Mouse (Mus musculus) neural tube, embryonic 12.5 days (tissue): ENCODE data around the gene Cspg5. TPM values are rescaled to one million over a fixed set of nuclear protein-coding genes. Genes with fewer than 3 reads are reported as not detected.

Source experiments
- ATAC-seq: fragments of 200-750 bp; cut with Nextera tagmentation; 2 replicates; pipeline ENCODE4 v1.8.0; 2017; ENCODE audit warnings: low read depth, mild to moderate bottlenecking, moderate TSS enrichment, moderate library complexity; ENCODE audit not compliant: low FRiP score
- H3K27ac ChIP-seq: fragments of 300-500 bp; sonication (generic); 2 replicates; pipeline ENCODE4 v1.5.1; 2016
- H3K27me3 ChIP-seq: fragments of 300-500 bp; sonication (generic); replicated peaks from 2 replicates; pipeline ENCODE4 v1.6.1; 2016; ENCODE audit warnings: mild to moderate bottlenecking
- H3K36me3 ChIP-seq: fragments of 300-500 bp; sonication (generic); 2 replicates; pipeline ENCODE4 v1.6.1; 2016; ENCODE audit warnings: mild to moderate bottlenecking
- H3K4me1 ChIP-seq: fragments of 300-500 bp; sonication (generic); 2 replicates; pipeline ENCODE4 v1.6.1; 2016
- H3K4me2 ChIP-seq: fragments of 300-500 bp; sonication (generic); replicated peaks from 2 replicates; pipeline ENCODE4 v1.6.1; 2016; ENCODE audit warnings: mild to moderate bottlenecking
- H3K4me3 ChIP-seq: fragments of 300-500 bp; sonication (generic); 2 replicates; pipeline ENCODE4 v1.5.1; 2016
- H3K9ac ChIP-seq: fragments of 300-500 bp; sonication (generic); 2 replicates; pipeline ENCODE4 v1.6.1; 2016; ENCODE audit warnings: mild to moderate bottlenecking
- H3K9me3 ChIP-seq: fragments of 300-500 bp; sonication (generic); 2 replicates; pipeline ENCODE4 v1.6.1; 2016; ENCODE audit warnings: mild to moderate bottlenecking
- WGBS: fragments of 180-500 bp; shearing (Covaris S2); methylation state at CpG from one replicate; pipeline ENCODE4 v1.1.7; 2016; 5-methylcytosine and 5-hydroxymethylcytosine counted together
- polyA plus RNA-seq: library from polyadenylated mRNA; unstranded; fragments of >200 nt; fragmentation: Nextera tagmentation; extraction: Ambion mirVana; gene quantifications from 2 replicates; pipeline ENCODE4 v1.2.1, GENCODE M21; 2016

Cspg5 gene
- polyA plus RNA-seq, 1 experiment from 2014 or later, result 36.2 TPM

DNA sequence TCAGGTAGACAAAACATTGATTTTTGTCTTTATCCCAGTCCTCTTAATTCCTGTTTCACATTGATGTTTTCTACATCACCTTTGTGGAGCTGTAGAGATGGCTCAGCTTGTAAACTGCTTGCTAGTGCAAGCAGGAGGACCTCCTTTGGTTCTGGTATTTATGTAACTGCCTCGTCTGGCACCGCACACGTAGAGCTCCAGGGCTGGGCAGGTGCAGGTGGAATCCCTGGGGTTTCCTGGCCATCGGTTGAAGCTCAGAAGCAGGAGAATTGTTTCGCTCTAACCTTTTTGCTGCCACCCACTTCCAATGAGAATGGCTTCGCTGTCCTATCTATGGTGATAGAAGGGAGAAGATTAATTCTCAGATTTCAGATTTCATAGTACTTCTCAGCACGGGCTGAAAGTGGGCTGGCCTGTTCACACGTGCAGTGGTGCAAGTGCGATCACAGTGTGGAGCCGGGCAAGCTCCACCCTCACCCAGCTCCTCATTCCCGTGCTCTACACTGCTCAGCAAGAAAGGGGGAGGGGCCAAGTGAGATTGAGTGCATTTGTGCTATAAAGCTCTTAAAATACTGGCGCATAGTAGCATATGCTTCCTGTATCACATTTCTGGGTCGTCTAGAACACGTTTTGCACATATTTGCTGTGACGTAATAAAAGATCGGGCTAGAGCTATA, 13.1 kb upstream of the Cspg5 start:
- H3K27ac ChIP-seq, result no peak overlapping the region
- no peak for ATAC-seq
- WGBS, result 86% methylated on average over 16 of the region's 16 CpGs
- no peak overlapping the region for H3K4me2 ChIP-seq
- H3K9me3 ChIP-seq, result no peaks in the 10 kb centered on the region
- H3K4me1 ChIP-seq, result no peaks in the 10 kb centered on the region
- no peak overlapping the region for H3K4me3 ChIP-seq
- peaks cover 84% of the 10 kb centered on the region for H3K36me3 ChIP-seq
- no peaks in the 10 kb centered on the region for H3K27me3 ChIP-seq
- H3K9ac ChIP-seq, result no peak overlapping the region

- Histone ChIP-seq H3K27me3 (no peaks in the 10 kb centered on the region), H3K4me3 (no peak overlapping the region), H3K9ac (no peak overlapping the region), H3K4me2 (no peak overlapping the region), H3K9me3 (no peaks in the 10 kb centered on the region), H3K27ac (no peak overlapping the region), H3K36me3 (peaks cover 87% of the 10 kb centered on the region), H3K4me1 (no peaks in the 10 kb centered on the region)
- 97% methylated on average over 6 of the region's 6 CpGs for WGBS
- ATAC-seq, result no peak
Observed at GRCm38 (mm10) chr9:110234962-110235361, 8.6 kb upstream of the Cspg5 start.

DNA sequence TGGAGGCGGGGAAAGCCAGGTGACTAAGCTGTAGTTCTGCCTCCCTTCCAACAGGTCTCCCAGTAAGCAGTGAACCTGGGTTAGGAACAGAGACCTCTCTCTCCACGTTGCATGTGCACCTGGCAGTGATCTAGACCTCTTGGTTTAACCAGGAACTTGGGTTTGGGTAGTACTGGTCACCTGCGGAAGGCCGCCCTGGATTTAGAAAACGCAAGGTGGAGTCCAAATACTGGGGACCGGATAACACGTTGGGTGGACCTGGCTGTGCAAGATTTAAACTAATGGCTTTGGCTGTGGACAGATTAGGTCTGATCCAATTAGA, 945 bp downstream of the Cspg5 start:
- no peak for ATAC-seq
- H3K4me1 ChIP-seq, result peaks cover 39% of the 10 kb centered on the region
- H3K27me3 ChIP-seq, result no peaks in the 10 kb centered on the region
- H3K36me3 ChIP-seq, result peaks cover 21% of the 10 kb centered on the region; the same call in 1 of the 2 replicates
- H3K4me3 ChIP-seq, result peak overlapping the region; percentile 71
- H3K4me2 ChIP-seq, result peak overlapping the region; percentile 100
- WGBS, result 21% methylated on average over 7 of the region's 7 CpGs
- no peaks in the 10 kb centered on the region for H3K9me3 ChIP-seq
- H3K27ac ChIP-seq, result no peak overlapping the region
- H3K9ac ChIP-seq, result peak overlapping the region; percentile 79; the same call in 1 of the 2 replicates

- Histone ChIP-seq H3K4me3 (peak overlapping the region; percentile 71), H3K36me3 (peaks cover 19% of the 10 kb centered on the region; the same call in 1 of the 2 replicates), H3K9ac (peak overlapping the region; percentile 79), H3K4me2 (peak overlapping the region; percentile 100), H3K27me3 (no peaks in the 10 kb centered on the region), H3K27ac (peak overlapping the region; percentile 72), H3K4me1 (peaks cover 44% of the 10 kb centered on the region), H3K9me3 (no peaks in the 10 kb centered on the region)
- WGBS, result under 1% methylated on average over 93 of the region's 93 CpGs
- ATAC-seq, result peak; percentile 46
Observed at GRCm38 (mm10) chr9:110244889-110245589, 1.5 kb downstream of the Cspg5 start.

DNA sequence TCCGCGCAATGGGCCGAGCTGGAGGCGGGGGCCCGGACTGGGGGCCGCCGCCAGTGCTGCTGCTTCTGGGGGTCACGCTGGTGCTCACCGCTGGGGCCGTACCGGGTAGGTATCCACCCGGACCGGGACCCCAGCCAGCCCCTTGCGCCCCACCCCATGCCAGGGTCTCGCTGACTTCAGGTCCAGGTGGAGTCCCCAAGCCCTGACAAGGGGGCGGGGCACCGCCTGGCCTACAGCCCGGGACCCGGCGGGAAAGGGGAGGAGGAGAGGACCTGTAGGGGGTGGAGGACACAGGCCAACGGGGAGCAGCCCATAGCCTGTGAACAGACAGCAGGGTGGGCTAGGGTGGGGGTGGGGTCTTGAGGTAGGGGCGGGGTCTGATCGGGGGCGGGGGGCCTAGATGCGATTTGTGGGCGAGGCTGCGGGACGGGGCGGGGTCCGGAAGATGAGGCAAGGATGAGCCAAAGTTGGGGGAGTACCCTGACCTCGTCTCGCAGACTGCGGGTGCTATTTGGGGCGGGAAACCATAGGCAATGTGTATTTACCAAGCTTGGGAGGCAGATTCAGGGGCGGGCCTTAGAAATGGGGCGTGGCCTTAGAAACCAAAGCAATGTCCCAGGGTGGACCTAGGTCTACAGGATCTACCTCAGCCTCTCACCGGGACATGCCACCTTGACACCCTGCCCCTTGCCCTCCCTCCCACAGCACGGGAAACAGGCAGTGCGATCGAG, 2.2 kb downstream of the Cspg5 start:
- H3K4me3 ChIP-seq, result peak overlapping the region; percentile 71
- peak overlapping the region; percentile 100 for H3K4me2 ChIP-seq
- ATAC-seq, result peak; percentile 72
- peak overlapping the region; percentile 79 for H3K9ac ChIP-seq
- H3K9me3 ChIP-seq, result no peaks in the 10 kb centered on the region
- 2% methylated on average over 40 of the region's 40 CpGs for WGBS
- peaks cover 16% of the 10 kb centered on the region; the same call in 1 of the 2 replicates for H3K36me3 ChIP-seq
- peaks cover 52% of the 10 kb centered on the region for H3K4me1 ChIP-seq
- no peaks in the 10 kb centered on the region for H3K27me3 ChIP-seq
- H3K27ac ChIP-seq, result peak overlapping the region; percentile 72

GRCm38 (mm10) chr9:110246321-110246640, 2.7 kb downstream of the Cspg5 start:
- Histone ChIP-seq H3K27ac (no peak overlapping the region), H3K4me3 (peak overlapping the region; percentile 71), H3K4me1 (peaks cover 57% of the 10 kb centered on the region), H3K27me3 (no peaks in the 10 kb centered on the region), H3K36me3 (peaks cover 12% of the 10 kb centered on the region; the same call in 1 of the 2 replicates), H3K9me3 (no peaks in the 10 kb centered on the region), H3K9ac (0 out of 2 replicates have a peak overlapping the region, but pooled peaks have one; percentile 13), H3K4me2 (peak overlapping the region; percentile 100)
- no peak; the same call in 1 of the 2 replicates for ATAC-seq
- WGBS, result 35% methylated on average over 13 of the region's 13 CpGs

- Histone ChIP-seq H3K9me3 (no peaks in the 10 kb centered on the region), H3K9ac (no peak overlapping the region), H3K4me3 (no peak overlapping the region), H3K4me1 (peaks cover 62% of the 10 kb centered on the region), H3K27ac (no peak overlapping the region), H3K36me3 (peaks cover 5% of the 10 kb centered on the region; the same call in 1 of the 2 replicates), H3K27me3 (no peaks in the 10 kb centered on the region), H3K4me2 (no peak overlapping the region)
- no peak for ATAC-seq
- WGBS, result 84% methylated on average over 10 of the region's 10 CpGs
Observed at GRCm38 (mm10) chr9:110247049-110247448, 3.5 kb downstream of the Cspg5 start.

- Histone ChIP-seq H3K27ac (peak overlapping the region; percentile 79), H3K4me2 (peak overlapping the region; percentile 30; the same call in 1 of the 2 replicates), H3K9me3 (no peaks in the 10 kb centered on the region), H3K9ac (no peak overlapping the region), H3K27me3 (no peaks in the 10 kb centered on the region), H3K4me3 (no peak overlapping the region), H3K36me3 (peaks cover 4% of the 10 kb centered on the region; the same call in 1 of the 2 replicates), H3K4me1 (peaks cover 62% of the 10 kb centered on the region)
- WGBS, result 56% methylated on average over 2 of the region's 2 CpGs
- ATAC-seq, result no peak
Observed at GRCm38 (mm10) chr9:110248861-110249260, 5.3 kb downstream of the Cspg5 start.

GRCm38 (mm10) chr9:110249823-110250543, 6.4 kb downstream of the Cspg5 start:
- Histone ChIP-seq H3K9me3 (no peaks in the 10 kb centered on the region), H3K4me3 (0 out of 2 replicates have a peak overlapping the region, but pooled peaks have one; percentile 2), H3K27me3 (no peaks in the 10 kb centered on the region), H3K9ac (peak overlapping the region; percentile 7; the same call in 1 of the 2 replicates), H3K36me3 (peaks cover 4% of the 10 kb centered on the region; the same call in 1 of the 2 replicates), H3K4me2 (peak overlapping the region; percentile 30), H3K27ac (peak overlapping the region; percentile 79), H3K4me1 (peaks cover 54% of the 10 kb centered on the region)
- ATAC-seq, result peak; percentile 79
- WGBS, result 5% methylated on average over 11 of the region's 11 CpGs

DNA sequence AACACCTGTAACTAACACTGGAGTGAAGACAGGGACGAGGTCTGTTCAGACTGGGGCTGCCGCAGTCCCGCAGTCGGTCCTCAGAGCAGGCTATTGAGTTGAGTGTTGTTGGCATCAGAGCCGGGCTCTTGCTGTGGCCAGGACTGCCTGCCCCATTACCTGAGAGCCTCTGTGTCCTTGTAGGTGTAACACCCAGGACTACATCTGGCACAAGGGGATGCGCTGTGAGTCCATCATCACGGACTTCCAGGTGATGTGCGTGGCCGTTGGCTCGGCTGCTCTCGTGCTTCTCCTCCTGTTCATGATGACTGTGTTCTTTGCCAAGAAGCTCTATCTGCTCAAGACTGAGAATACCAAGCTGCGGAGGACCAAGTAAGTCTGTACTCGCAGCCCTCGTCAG, 7.2 kb downstream of the Cspg5 start:
- Histone ChIP-seq H3K4me1 (peaks cover 56% of the 10 kb centered on the region), H3K4me2 (peak overlapping the region; percentile 30), H3K4me3 (no peak overlapping the region), H3K27me3 (no peaks in the 10 kb centered on the region), H3K9ac (no peak overlapping the region), H3K9me3 (no peaks in the 10 kb centered on the region), H3K36me3 (peaks cover 4% of the 10 kb centered on the region; the same call in 1 of the 2 replicates), H3K27ac (peak overlapping the region; percentile 58)
- ATAC-seq, result no peak
- WGBS, result 76% methylated on average over 14 of the region's 14 CpGs

GRCm38 (mm10) chr9:110255407-110256019, 11.9 kb downstream of the Cspg5 start:
- 21% methylated on average over 15 of the region's 15 CpGs for WGBS
- ATAC-seq, result peak; percentile 86
- Histone ChIP-seq H3K9ac (no peak overlapping the region), H3K27me3 (no peaks in the 10 kb centered on the region), H3K4me3 (no peak overlapping the region), H3K9me3 (no peaks in the 10 kb centered on the region), H3K4me1 (peaks cover 36% of the 10 kb centered on the region), H3K4me2 (peak overlapping the region; percentile 31; the same call in 1 of the 2 replicates), H3K36me3 (peaks cover 7% of the 10 kb centered on the region), H3K27ac (peak overlapping the region; percentile 4; the same call in 1 of the 2 replicates)
